Comparison of ENCODE assay signal across 8 mouse cellular contexts in genomic region chr3:89243609-89244008, GRCm38 (mm10). TPM values are rescaled to one million over a fixed set of nuclear protein-coding genes. Genes with fewer than 3 reads are reported as not detected.
DNase-seq lines count a peak whose midpoint lies in the region; ATAC-seq and TF ChIP-seq lines count a peak whose summit lies in the region.

No protein-coding gene starts in this region.

- H3K4me3 ChIP-seq in CH12.LX (replicated peaks in 1 of 3; ENCODE audit: low read depth in 2 of 3, low read length in 2 of 3, poor library complexity in 1 of 3) = no peak overlapping the region
- peak overlapping the region; percentile 75 for H3K4me3 ChIP-seq in embryonic facial prominence, embryonic 15.5 days (replicated peaks)
- no peak overlapping the region for H3K4me3 ChIP-seq in intestine, embryonic 15.5 days (replicated peaks)
- H3K4me3 ChIP-seq in liver, embryonic 16.5 days (ENCODE audit: low read depth, low read length) = no peak overlapping the region

- in situ Hi-C loops in CH12.LX (cut with MboI; ENCODE audit: low pct_ligation_motif_present, low pct_unique_long_range_greater_than_20kb, low sequenced_read_pairs) = loop anchor here (5.0 kb wide), 1 partner anchor 36 kb away; no protein-coding TSS in a partner anchor

- peak; percentile 15 to 62; a peak in 2 of 4 replicates for TF ChIP-seq CTCF in CH12.LX (conservative IDR thresholded peaks at IDR 0.05 in 1 of 2, IDR thresholded peaks at IDR 0.05 in 1 of 2; ENCODE audit: low read depth in 2 of 2, low read length in 2 of 2)

- H3K36me3 ChIP-seq in CH12.LX (replicated peaks in 1 of 2; ENCODE audit: control insufficient read depth in 1 of 2, insufficient read depth in 1 of 2, low read length in 1 of 2) = peaks cover 14 to 38% of the 10 kb centered on the region in 2 experiments
- 0 out of 2 replicates have a peak, but pooled peaks cover 9% of the 10 kb centered on the region for H3K36me3 ChIP-seq in embryonic facial prominence, embryonic 15.5 days
- H3K36me3 ChIP-seq in intestine, embryonic 15.5 days = 0 out of 2 replicates have a peak, but pooled peaks cover 3% of the 10 kb centered on the region
- H3K36me3 ChIP-seq in liver, embryonic 16.5 days (ENCODE audit: control insufficient read depth, insufficient read depth) = no peaks in the 10 kb centered on the region

- ATAC-seq in embryonic facial prominence, embryonic 15.5 days (ENCODE audit: insufficient number of reproducible peaks, low FRiP score, low TSS enrichment, low read depth) = peak; percentile 49
- ATAC-seq in intestine, embryonic 15.5 days = peak; percentile 29
- ATAC-seq in liver, embryonic 16.5 days (ENCODE audit: low read depth) = 0 out of 2 replicates have a peak, but pooled peaks have one; percentile 17

- WGBS in embryonic facial prominence, embryonic 15.5 days = 10% methylated on average over 14 of the region's 14 CpGs
- 20% methylated on average over 14 of the region's 14 CpGs for WGBS in intestine, embryonic 15.5 days
- 19% methylated on average over 14 of the region's 14 CpGs for WGBS in liver, embryonic 16.5 days (ENCODE audit: insufficient replicate concordance)

- peaks cover 3 to 50% of the 10 kb centered on the region in 2 experiments; a peak in 2 of 4 replicates for H3K4me1 ChIP-seq in CH12.LX (ENCODE audit: control insufficient read depth in 1 of 2, insufficient read depth in 2 of 2)
- peaks cover 47% of the 10 kb centered on the region for H3K4me1 ChIP-seq in embryonic facial prominence, embryonic 15.5 days
- H3K4me1 ChIP-seq in intestine, embryonic 15.5 days (replicated peaks) = peaks cover 34% of the 10 kb centered on the region
- H3K4me1 ChIP-seq in liver, embryonic 16.5 days (ENCODE audit: control insufficient read depth, low read depth, low read length) = peaks cover 23% of the 10 kb centered on the region

- no peak overlapping the region for H3K9ac ChIP-seq in CH12.LX (ENCODE audit: insufficient read depth, low read depth)
- H3K9ac ChIP-seq in embryonic facial prominence, embryonic 15.5 days = peak overlapping the region; percentile 6; the same call in 1 of the 2 replicates
- no peak overlapping the region for H3K9ac ChIP-seq in intestine, embryonic 15.5 days
- no peak overlapping the region for H3K9ac ChIP-seq in liver, embryonic 16.5 days (ENCODE audit: low read depth, low read length)

- H3K27me3 ChIP-seq in CH12.LX (replicated peaks) = no peaks in the 10 kb centered on the region
- H3K27me3 ChIP-seq in embryonic facial prominence, embryonic 15.5 days = no peaks in the 10 kb centered on the region
- H3K27me3 ChIP-seq in intestine, embryonic 15.5 days (replicated peaks) = 0 out of 2 replicates have a peak, but pooled peaks cover 6% of the 10 kb centered on the region
- peaks cover 20% of the 10 kb centered on the region for H3K27me3 ChIP-seq in liver, embryonic 16.5 days (ENCODE audit: control insufficient read depth, insufficient read depth, low read depth, low read length)

- TF ChIP-seq POLR2A in CH12.LX (IDR thresholded peaks at IDR 0.05; ENCODE audit: low read depth, low read length) = no peak

- no peak overlapping the region for H3K27ac ChIP-seq in CH12.LX (ENCODE audit: insufficient read depth, low read depth)
- 0 out of 2 replicates have a peak overlapping the region, but pooled peaks have one; percentile 5 for H3K27ac ChIP-seq in embryonic facial prominence, embryonic 15.5 days (replicated peaks)
- no peak overlapping the region for H3K27ac ChIP-seq in intestine, embryonic 15.5 days
- no peak overlapping the region for H3K27ac ChIP-seq in liver, embryonic 16.5 days (ENCODE audit: low read length)

- DNase-seq in 3T3-L1 (ENCODE audit: low read depth, low spot score) (peak; percentile 46), CH12.LX (ENCODE audit: extremely low read depth) (peak; percentile 57)
- peak; percentile 46 for DNase-seq in neural tube, embryonic 10.5 days (ENCODE audit: extremely low spot score, low spot score)
- DNase-seq in yolk sac, embryonic 10.5 days (ENCODE audit: low spot score) = peak; percentile 76
- DNase-seq in layer of hippocampus, postnatal 10 days (ENCODE audit: low spot score in 2 of 2) = no peak

- H3K9me3 ChIP-seq in CH12.LX (replicated peaks; ENCODE audit: low read length) = no peaks in the 10 kb centered on the region
- H3K9me3 ChIP-seq in embryonic facial prominence, embryonic 15.5 days (replicated peaks) = no peaks in the 10 kb centered on the region
- no peaks in the 10 kb centered on the region for H3K9me3 ChIP-seq in intestine, embryonic 15.5 days
- H3K9me3 ChIP-seq in liver, embryonic 16.5 days (replicated peaks; ENCODE audit: control insufficient read depth, low read length) = no peaks in the 10 kb centered on the region

- peaks cover 17% of the 10 kb centered on the region for H3K79me2 ChIP-seq in CH12.LX (replicated peaks; ENCODE audit: control insufficient read depth, extremely low read depth, insufficient read depth, poor library complexity, severe bottlenecking)

- H3K4me2 ChIP-seq in CH12.LX (ENCODE audit: insufficient read depth, low read depth, poor library complexity, severe bottlenecking) = no peak overlapping the region
- H3K4me2 ChIP-seq in embryonic facial prominence, embryonic 15.5 days (replicated peaks) = peak overlapping the region; percentile 79
- peak overlapping the region; percentile 83 for H3K4me2 ChIP-seq in intestine, embryonic 15.5 days (replicated peaks)
- H3K4me2 ChIP-seq in liver, embryonic 16.5 days (ENCODE audit: low read depth, low read length) = no peak overlapping the region

- dilution Hi-C loops in CH12.LX (cut with MboI; ENCODE audit: extremely low pct_ligation_motif_present, extremely low pct_unique_long_range_greater_than_20kb, low sequenced_read_pairs) = no loop called here

- peak; percentile 36 for TF ChIP-seq RAD21 in CH12.LX (IDR thresholded peaks at IDR 0.05; ENCODE audit: low read depth, low read length)

- TF ChIP-seq EP300 in CH12.LX (IDR thresholded peaks at IDR 0.05; ENCODE audit: low read length) = no peak

TF ChIP-seq in CH12.LX, 34 proteins besides CTCF, POLR2A, EP300 and RAD21 (continues in another document):
- TF ChIP-seq MAZ (IDR thresholded peaks at IDR 0.05; ENCODE audit: low read depth, low read length) = no peak
- no peak for TF ChIP-seq ZC3H11A (IDR thresholded peaks at IDR 0.05; ENCODE audit: low read depth, low read length)
- no peak for TF ChIP-seq E2F4 (IDR thresholded peaks at IDR 0.05; ENCODE audit: insufficient replicate concordance, low read depth, low read length)
- TF ChIP-seq BHLHE40 (IDR thresholded peaks at IDR 0.05; ENCODE audit: low read depth, low read length) = no peak
- TF ChIP-seq GABPA (IDR thresholded peaks at IDR 0.05; ENCODE audit: insufficient replicate concordance, low read depth, low read length) = no peak
- no peak for TF ChIP-seq NELFE (IDR thresholded peaks at IDR 0.05; ENCODE audit: low read depth, low read length)
- TF ChIP-seq IRF4 (IDR thresholded peaks at IDR 0.05; ENCODE audit: low read depth, low read length) = no peak
- TF ChIP-seq ELF1 (IDR thresholded peaks at IDR 0.05; ENCODE audit: low read depth, low read length) = no peak
- TF ChIP-seq JUND (conservative IDR thresholded peaks at IDR 0.05; ENCODE audit: low read depth, low read length) = no peak

RNA-seq across cellular contexts. Expression of gene Krtcap2, which starts 2.2 kb away (rescaled TPM):
- total RNA-seq in CH12.LX (2012; rRNA removed) (141 and 143 TPM in 2 replicates), CH12.LX (2014; rRNA removed) (127 and 180 TPM in 2 replicates)
- 198 and 230 TPM in 2 replicates for polyA plus RNA-seq in CH12.LX (2012; ENCODE audit: insufficient read length, low read depth)
- polyA plus RNA-seq in embryonic facial prominence, embryonic 15.5 days (2015; fragmentation: Nextera tagmentation; extraction: Ambion mirVana) = 294 and 310 TPM in 2 replicates
- 348 and 351 TPM in 2 replicates for polyA plus RNA-seq in intestine, embryonic 15.5 days (2015; fragmentation: Nextera tagmentation; extraction: Ambion mirVana)
- polyA plus RNA-seq in liver, embryonic 16.5 days (2015; fragmentation: Nextera tagmentation; extraction: Ambion mirVana) = 129 and 131 TPM in 2 replicates
- 10 to 100 TPM; 72.8 to 95.1 TPM for total RNA-seq in layer of hippocampus, postnatal 10 days (2021)

RNA-seq across cellular contexts. Expression of gene Trim46, which starts 2.5 kb away (rescaled TPM):
- total RNA-seq in CH12.LX (2012; rRNA removed) (1.9 and 2.0 TPM in 2 replicates), CH12.LX (2014; rRNA removed) (0.36 TPM in 2 replicates)
- 1.4 and 1.9 TPM in 2 replicates for polyA plus RNA-seq in CH12.LX (2012; ENCODE audit: insufficient read length, low read depth)
- 5.0 and 5.9 TPM in 2 replicates for polyA plus RNA-seq in embryonic facial prominence, embryonic 15.5 days (2015; fragmentation: Nextera tagmentation; extraction: Ambion mirVana)
- polyA plus RNA-seq in intestine, embryonic 15.5 days (2015; fragmentation: Nextera tagmentation; extraction: Ambion mirVana) = 2.9 and 4.1 TPM in 2 replicates
- 0.14 and 0.28 TPM in 2 replicates for polyA plus RNA-seq in liver, embryonic 16.5 days (2015; fragmentation: Nextera tagmentation; extraction: Ambion mirVana)
- total RNA-seq in layer of hippocampus, postnatal 10 days (2021) = 100 to 1,000 TPM; 101 to 112 TPM

RNA-seq across cellular contexts. Expression of gene Muc1, which starts 14.8 kb away (rescaled TPM):
- total RNA-seq in CH12.LX (2012; rRNA removed) (0.38 and 0.50 TPM in 2 replicates), CH12.LX (2014; rRNA removed) (0.09 and 0.28 TPM in 2 replicates)
- 0.60 and 0.71 TPM in 2 replicates for polyA plus RNA-seq in CH12.LX (2012; ENCODE audit: insufficient read length, low read depth)
- polyA plus RNA-seq in embryonic facial prominence, embryonic 15.5 days (2015; fragmentation: Nextera tagmentation; extraction: Ambion mirVana) = 4.0 and 10.2 TPM in 2 replicates
- 10.1 and 19.7 TPM in 2 replicates for polyA plus RNA-seq in intestine, embryonic 15.5 days (2015; fragmentation: Nextera tagmentation; extraction: Ambion mirVana)
- 0.11 and 1.0 TPM in 2 replicates for polyA plus RNA-seq in liver, embryonic 16.5 days (2015; fragmentation: Nextera tagmentation; extraction: Ambion mirVana)
- total RNA-seq in layer of hippocampus, postnatal 10 days (2021) = under 1 TPM; 0.66 to 0.89 TPM

RNA-seq across cellular contexts. Expression of gene Dpm3, which starts 15.5 kb away (rescaled TPM):
- 189 and 228 TPM in 2 replicates for total RNA-seq in CH12.LX (2012; rRNA removed)
- total RNA-seq in CH12.LX (2014; rRNA removed) = 45.8 and 52.7 TPM in 2 replicates
- 70.4 and 74.8 TPM in 2 replicates for polyA plus RNA-seq in CH12.LX (2012; ENCODE audit: insufficient read length, low read depth)
- polyA plus RNA-seq in embryonic facial prominence, embryonic 15.5 days (2015; fragmentation: Nextera tagmentation; extraction: Ambion mirVana) = 150 and 173 TPM in 2 replicates
- 131 and 134 TPM in 2 replicates for polyA plus RNA-seq in intestine, embryonic 15.5 days (2015; fragmentation: Nextera tagmentation; extraction: Ambion mirVana)
- polyA plus RNA-seq in liver, embryonic 16.5 days (2015; fragmentation: Nextera tagmentation; extraction: Ambion mirVana) = 51.9 and 59.4 TPM in 2 replicates
- total RNA-seq in layer of hippocampus, postnatal 10 days (2021) = 10 to 100 TPM; 53.3 to 66.3 TPM

RNA-seq across cellular contexts. Expression of gene Mtx1, which starts 16.7 kb away (rescaled TPM):
- total RNA-seq in CH12.LX (2012; rRNA removed) (205 and 222 TPM in 2 replicates), CH12.LX (2014; rRNA removed) (256 and 299 TPM in 2 replicates)
- 159 and 162 TPM in 2 replicates for polyA plus RNA-seq in CH12.LX (2012; ENCODE audit: insufficient read length, low read depth)
- polyA plus RNA-seq in embryonic facial prominence, embryonic 15.5 days (2015; fragmentation: Nextera tagmentation; extraction: Ambion mirVana) = 173 and 196 TPM in 2 replicates
- polyA plus RNA-seq in intestine, embryonic 15.5 days (2015; fragmentation: Nextera tagmentation; extraction: Ambion mirVana) = 214 and 222 TPM in 2 replicates
- 94.4 and 95.3 TPM in 2 replicates for polyA plus RNA-seq in liver, embryonic 16.5 days (2015; fragmentation: Nextera tagmentation; extraction: Ambion mirVana)
- total RNA-seq in layer of hippocampus, postnatal 10 days (2021) = 100 to 1,000 TPM in 1 of 2 experiments, 10 to 100 TPM in 1; 92.8 to 109 TPM

Comparison
In these comparisons a context has a peak if more than half of its experiments do, and no peak if none do; other contexts are left out.
1. DNase-seq: peak in 3T3-L1 (single experiment), CH12.LX (single experiment), neural tube, embryonic 10.5 days (single experiment) and yolk sac, embryonic 10.5 days (single experiment); none in layer of hippocampus, postnatal 10 days (0 of 2).
2. H3K4me2 ChIP-seq: peak in embryonic facial prominence, embryonic 15.5 days (single experiment) and intestine, embryonic 15.5 days (single experiment); none in CH12.LX (single experiment) and liver, embryonic 16.5 days (single experiment).
3. Peak in every context shown above with its lines, with median percentiles within 50 percentile points of each other: ATAC-seq.